Mouse (Mus musculus): ENCODE measurements at regions not wholly inside any gene's neighbourhood (a gene's known extent, or its start where the extent isn't known, plus 50 kb on each side); places are given as distances from the start of the nearest gene placed in this dataset.

DNA sequence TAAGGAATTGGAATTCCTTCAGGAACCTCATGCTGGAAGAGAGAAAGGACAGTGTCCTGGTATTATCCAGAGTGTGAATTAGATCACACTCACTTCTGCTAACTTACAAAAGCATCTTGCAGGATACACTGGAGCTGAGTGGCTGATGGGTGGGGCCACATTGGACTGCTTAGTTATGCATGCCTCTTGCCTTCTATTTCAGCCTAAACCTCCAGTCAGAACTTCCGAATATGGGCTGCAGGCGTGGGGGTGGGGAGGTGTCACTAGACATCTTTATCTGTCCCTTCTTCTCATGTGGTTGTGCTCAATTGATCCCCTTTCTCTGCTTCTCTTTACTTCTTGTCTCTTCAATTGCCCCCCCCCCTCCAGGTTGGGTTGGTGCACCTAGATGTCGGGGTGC, 279.5 kb downstream of the Cd83 start:
- TF ChIP-seq EP300 (IDR thresholded peaks at IDR 0.05; ENCODE audit: low read depth) (no peak), CTCF (IDR thresholded peaks at IDR 0.05; ENCODE audit: low read depth) (no peak)
